Mouse (Mus musculus) liver, embryonic 14.5 days (tissue): ENCODE results near the gene Gm28043.

Source experiments
- CTCF ChIP-seq: IDR thresholded peaks from 2 replicates; pipeline ENCODE4 v1.5.1; 2016; ENCODE audit warnings: antibody characterized with exemption, low read depth, control low read depth
- EP300 ChIP-seq: IDR thresholded peaks from 2 replicates; pipeline ENCODE4 v1.6.1; 2016; ENCODE audit warnings: antibody characterized with exemption, low read depth

DNA sequence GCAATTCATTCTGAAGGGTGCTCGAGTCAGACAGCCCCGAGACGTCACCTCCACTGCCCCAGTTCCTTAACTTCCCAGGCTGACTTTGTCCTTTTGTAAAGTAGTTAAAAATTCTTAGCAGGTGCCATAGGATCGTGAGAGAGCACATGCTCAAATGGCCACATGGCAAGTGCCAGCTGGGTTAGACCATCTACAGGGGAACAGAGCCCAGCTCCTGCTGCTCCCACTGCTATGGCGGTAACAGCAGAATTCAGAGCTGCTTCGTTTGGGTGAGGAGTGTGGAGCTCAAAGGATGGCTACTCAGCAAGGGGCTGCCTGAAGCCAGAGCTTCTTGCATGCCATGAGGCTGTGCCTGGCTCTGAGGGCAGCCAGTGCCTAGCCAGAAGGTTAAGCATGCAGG, 44.8 kb upstream of the Gm28043 start:
- TF ChIP-seq EP300 (no peak), CTCF (no peak)
